Mouse (Mus musculus): ENCODE results near the gene Pik3r1.

DNA sequence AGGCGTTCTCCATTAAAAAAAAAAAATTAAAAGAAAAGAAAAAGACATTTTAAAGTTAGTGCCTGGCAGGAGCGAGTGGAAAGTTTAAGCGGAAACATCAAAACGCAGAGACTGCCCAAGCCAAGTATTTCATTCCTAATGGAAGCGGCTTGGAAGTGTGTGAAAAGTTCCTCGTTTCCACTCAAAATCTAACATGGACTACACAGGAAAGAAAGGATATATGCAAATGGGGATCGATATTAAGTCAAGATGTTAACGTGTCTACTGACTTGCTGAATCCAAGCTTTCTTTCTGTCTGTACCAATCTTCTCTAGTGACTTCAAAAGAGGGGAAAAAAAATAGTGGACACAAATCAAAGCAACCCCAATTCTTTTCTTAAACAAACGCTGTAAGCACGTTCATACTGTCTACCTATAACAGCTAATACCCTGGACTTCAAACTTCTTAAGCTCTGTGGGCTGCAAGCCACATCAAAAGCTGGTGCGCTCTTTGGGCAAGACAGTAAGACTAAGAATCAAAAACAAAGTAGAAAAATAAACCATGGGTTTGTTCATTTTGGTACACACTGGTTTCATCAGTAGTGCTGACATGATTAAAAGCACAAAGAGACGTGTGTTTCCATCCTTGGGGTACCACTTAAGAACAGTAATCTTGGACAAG, 54.5 kb downstream of the Pik3r1 start:
- TF ChIP-seq CTCF (IDR thresholded peaks at IDR 0.05; ENCODE audit: low read depth) (no peak), EP300 (IDR thresholded peaks at IDR 0.05; ENCODE audit: low read depth) (no peak)

Data from liver, postnatal 0 days (tissue).